Comparison of ENCODE assay signal across 8 mouse cellular contexts in the genomic region with DNA sequence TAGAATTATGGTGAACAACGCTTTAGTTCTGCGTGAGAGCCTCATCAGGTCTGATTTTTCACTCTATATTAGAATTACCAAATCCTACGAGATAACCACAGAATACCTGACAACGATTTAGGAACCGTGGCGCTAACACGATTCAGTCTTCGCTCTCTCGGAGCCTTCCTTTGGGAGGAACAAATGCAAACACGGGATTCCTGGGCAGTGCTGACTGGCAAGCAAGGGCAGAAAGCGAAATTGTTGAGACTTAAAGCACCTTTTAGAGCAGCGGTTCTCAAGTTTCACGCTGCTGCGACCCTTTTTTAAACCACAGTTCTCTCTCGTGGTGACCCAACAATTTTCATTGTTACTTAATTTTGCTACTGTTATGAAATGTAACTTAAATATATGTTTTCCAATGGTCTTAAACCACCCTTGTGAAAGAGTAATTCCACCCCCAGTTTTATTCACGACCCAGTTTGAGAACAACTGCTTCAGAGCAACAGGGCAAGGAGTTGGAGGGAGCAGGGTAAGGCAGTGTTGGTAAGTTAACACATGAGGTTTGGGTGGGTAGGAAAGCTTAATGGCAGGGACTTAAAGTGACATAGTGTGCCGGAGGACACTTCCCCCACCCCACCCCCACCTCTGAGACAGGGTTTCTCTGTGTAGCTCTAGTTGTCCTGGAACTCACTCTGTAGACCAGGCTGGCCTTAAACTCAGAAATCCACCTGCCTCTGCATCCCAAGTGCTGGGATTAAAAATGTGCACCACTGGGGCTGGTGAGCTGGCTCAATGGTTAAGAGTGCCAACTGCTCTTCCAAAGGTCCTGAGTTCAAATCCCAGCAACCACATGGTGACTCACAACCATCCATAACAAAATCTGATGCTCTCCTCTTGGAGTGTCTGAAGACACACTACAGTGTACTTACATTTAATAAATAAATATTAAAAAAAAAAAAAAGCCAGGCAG. TPM values are rescaled to one million over a fixed set of nuclear protein-coding genes. Genes with fewer than 3 reads are reported as not detected.
A peak's percentile ranks its signal among the peaks of the same experiment; 100 is the strongest.
DNase-seq lines count a peak whose midpoint lies in the region; TF ChIP-seq lines count a peak whose summit lies in the region.

No protein-coding gene starts in this region.

- H3K27me3 ChIP-seq in limb, embryonic 10.5 days (ENCODE audit: low read depth, poor library complexity, severe bottlenecking): no peaks in the 10 kb centered on the region
- no peaks in the 10 kb centered on the region for H3K27me3 ChIP-seq in small intestine, adult 2 months (ENCODE audit: control insufficient read depth, insufficient read depth, low read length)

- H3K9me3 ChIP-seq in limb, embryonic 10.5 days (replicated peaks): no peaks in the 10 kb centered on the region

- no peak for TF ChIP-seq CTCF in small intestine, adult 2 months (IDR thresholded peaks at IDR 0.05; ENCODE audit: extremely low read depth, insufficient read length, insufficient replicate concordance, low read depth, low read length)

- DNase-seq in embryo, embryonic 10 days (ENCODE audit: low spot score): peak; percentile 52
- DNase-seq in embryo, embryonic 9.5 days (ENCODE audit: extremely low spot score): no peak
- peak; percentile 25 for DNase-seq in thymus, postnatal 0 days (ENCODE audit: low spot score)
- DNase-seq in thymus, adult 18-20 months: no peak
- peak; percentile 42 for DNase-seq in limb, embryonic 10.5 days (ENCODE audit: low spot score)
- DNase-seq in right cerebral cortex, adult 2 months (ENCODE audit: low spot score in 2 of 2): no peak
- no peak for DNase-seq in layer of hippocampus, postnatal 14 days (ENCODE audit: low spot score in 2 of 2)

- H3K36me3 ChIP-seq in limb, embryonic 10.5 days: peaks cover 37% of the 10 kb centered on the region
- peaks cover 22% of the 10 kb centered on the region for H3K36me3 ChIP-seq in small intestine, adult 2 months (ENCODE audit: control insufficient read depth, insufficient read depth, low read length)

- peak overlapping the region; percentile 56 for H3K4me3 ChIP-seq in limb, embryonic 10.5 days
- H3K4me3 ChIP-seq in small intestine, adult 2 months (ENCODE audit: low read depth, low read length): peak overlapping the region; percentile 65

- 4% methylated on average over 17 of the region's 17 CpGs for WGBS in limb, embryonic 10.5 days
- 2% methylated on average over 17 of the region's 17 CpGs for WGBS in small intestine, adult 2 months

- H3K4me1 ChIP-seq in limb, embryonic 10.5 days: peaks cover 20% of the 10 kb centered on the region
- H3K4me1 ChIP-seq in small intestine, adult 2 months (ENCODE audit: control insufficient read depth, insufficient read depth, insufficient read length, low read length): peaks cover 2% of the 10 kb centered on the region; the same call in 1 of the 2 replicates

- peak overlapping the region; percentile 89 for H3K27ac ChIP-seq in limb, embryonic 10.5 days
- H3K27ac ChIP-seq in small intestine, adult 2 months (ENCODE audit: insufficient read depth, low read depth, low read length): peak overlapping the region; percentile 38

- no peak for TF ChIP-seq POLR2A in small intestine, adult 2 months (IDR thresholded peaks at IDR 0.05; ENCODE audit: low read depth, low read length)

RNA-seq across cellular contexts. Expression of gene Gpi1, which starts 4.8 kb away (rescaled TPM):
- polyA plus RNA-seq in thymus, postnatal 0 days (2015; fragmentation: Nextera tagmentation; extraction: Ambion mirVana): 232 and 238 TPM in 2 replicates
- polyA plus RNA-seq in limb, embryonic 10.5 days (2016; fragmentation: Nextera tagmentation; extraction: Ambion mirVana): 291 and 361 TPM in 2 replicates
- polyA plus RNA-seq in small intestine, adult 2 months (2012; rRNA removed): 291 and 420 TPM in 2 replicates
- total RNA-seq in layer of hippocampus, postnatal 14 days (2021): 100 to 1,000 TPM; 842 to 844 TPM

RNA-seq across cellular contexts. Expression of gene Gm6096, which starts 16.0 kb away (rescaled TPM):
- not detected in 2 replicates for polyA plus RNA-seq in thymus, postnatal 0 days (2015; fragmentation: Nextera tagmentation; extraction: Ambion mirVana)
- polyA plus RNA-seq in limb, embryonic 10.5 days (2016; fragmentation: Nextera tagmentation; extraction: Ambion mirVana): 0.38 TPM in 1 of 2 replicates, not detected in the other
- polyA plus RNA-seq in small intestine, adult 2 months (2012; rRNA removed): not detected in 2 replicates
- total RNA-seq in layer of hippocampus, postnatal 14 days (2021): not detected

RNA-seq across cellular contexts. Expression of gene Pdcd2l, which starts 38.4 kb away (rescaled TPM):
- polyA plus RNA-seq in thymus, postnatal 0 days (2015; fragmentation: Nextera tagmentation; extraction: Ambion mirVana): 54.2 and 62.3 TPM in 2 replicates
- 75.4 and 88.1 TPM in 2 replicates for polyA plus RNA-seq in limb, embryonic 10.5 days (2016; fragmentation: Nextera tagmentation; extraction: Ambion mirVana)
- polyA plus RNA-seq in small intestine, adult 2 months (2012; rRNA removed): 13.7 and 15.2 TPM in 2 replicates
- 10 to 100 TPM; 20.6 to 24.7 TPM for total RNA-seq in layer of hippocampus, postnatal 14 days (2021)

Comparison
In these comparisons a context has a peak if more than half of its experiments do, and no peak if none do; other contexts are left out.
1. DNase-seq: peak in embryo, embryonic 10 days (single experiment), thymus, postnatal 0 days (single experiment) and limb, embryonic 10.5 days (single experiment); none in embryo, embryonic 9.5 days (single experiment), thymus, adult 18-20 months (0 of 2), right cerebral cortex, adult 2 months (0 of 2) and layer of hippocampus, postnatal 14 days (0 of 2).